Mouse (Mus musculus) midbrain, postnatal 0 days (tissue): ENCODE results near the gene Cst12. TPM values are rescaled to one million over a fixed set of nuclear protein-coding genes. Genes with fewer than 3 reads are reported as not detected.

ENCODE experiments used
- ATAC-seq: fragments of 200-750 bp; cut with Nextera tagmentation; 2 replicates; pipeline ENCODE4 v1.8.0; 2017; ENCODE audit warnings: moderate number of reproducible peaks, mild to moderate bottlenecking, moderate TSS enrichment, moderate library complexity; ENCODE audit not compliant: low FRiP score
- DNase-seq: peaks from one replicate; pipeline ENCODE4 v3.0.0-alpha.2; 2015; ENCODE audit warnings: low spot score
- H3K27ac ChIP-seq: fragments of 300-500 bp; sonication (generic); 2 replicates; pipeline ENCODE4 v1.5.1; 2014; ENCODE audit warnings: low read depth, mild to moderate bottlenecking, low read length, mixed read lengths
- H3K27me3 ChIP-seq: fragments of 300-500 bp; sonication (generic); 2 replicates; pipeline ENCODE4 v1.6.1; 2014; ENCODE audit warnings: low read length, control low read depth, mixed read lengths; ENCODE audit not compliant: insufficient read depth
- H3K36me3 ChIP-seq: fragments of 300-500 bp; sonication (generic); 2 replicates; pipeline ENCODE4 v1.6.1; 2014; ENCODE audit warnings: low read length, control low read depth, mixed read lengths; ENCODE audit not compliant: insufficient read depth
- H3K4me1 ChIP-seq: fragments of 300-500 bp; sonication (generic); 2 replicates; pipeline ENCODE4 v1.6.1; 2014; ENCODE audit warnings: mild to moderate bottlenecking, control low read depth, antibody characterized with exemption, low read length, mixed read lengths; ENCODE audit not compliant: insufficient read depth
- H3K4me2 ChIP-seq: fragments of 300-500 bp; sonication (generic); 2 replicates; pipeline ENCODE4 v1.6.1; 2014; ENCODE audit warnings: low read depth, mild to moderate bottlenecking, low read length, mixed read lengths; ENCODE audit not compliant: poor library complexity, severe bottlenecking
- H3K4me3 ChIP-seq: fragments of 300-500 bp; sonication (generic); 2 replicates; pipeline ENCODE4 v1.5.1; 2014; ENCODE audit warnings: low read depth, mild to moderate bottlenecking, low read length, moderate library complexity
- H3K9ac ChIP-seq: fragments of 300-500 bp; sonication (generic); replicated peaks from 2 replicates; pipeline ENCODE4 v1.6.1; 2014; ENCODE audit warnings: mild to moderate bottlenecking, low read length, moderate library complexity, mixed read lengths; ENCODE audit not compliant: poor library complexity, severe bottlenecking
- H3K9me3 ChIP-seq: fragments of 300-500 bp; sonication (generic); 2 replicates; pipeline ENCODE4 v1.6.1; 2016; ENCODE audit warnings: low read length, control low read depth
- CTCF ChIP-seq: IDR thresholded peaks from 2 replicates; pipeline ENCODE4 v1.5.1; 2016; ENCODE audit warnings: antibody characterized with exemption, mild to moderate bottlenecking
- WGBS: fragments of 180-500 bp; shearing (Covaris S2); extraction: QIAGEN DNeasy Blood & Tissue Kit; methylation state at CpG from one replicate; pipeline ENCODE4 v1.1.7; 2014; 5-methylcytosine and 5-hydroxymethylcytosine counted together
- polyA plus RNA-seq: library from polyadenylated mRNA; unstranded; fragments of >200 nt; fragmentation: Nextera tagmentation; extraction: Ambion mirVana; gene quantifications from 2 replicates; pipeline ENCODE4 v1.2.1, GENCODE M21; 2015
- total RNA-seq: library from RNA; depleted of rRNA; stranded (reverse); fragments of >200 nt; gene quantifications from 2 replicates; pipeline ENCODE4 v1.2.3, GENCODE M21; 2014; rRNA removed

The Cst12 gene
- total RNA-seq = not detected in 2 replicates
- not detected in 2 replicates for polyA plus RNA-seq

- H3K4me3 ChIP-seq = no peak within 1 kb of the TSS
- ATAC-seq = no peak
These were observed at the start of gene Cst12 for GRCm38 (mm10) chr2:148789142-148789541. Cst12 (plus strand) TSS chr2:148789361.

GRCm38 (mm10) chr2:148743001-148743400, 46.2 kb upstream of the Cst12 start:
- H3K9ac ChIP-seq = no peak overlapping the region
- H3K27ac ChIP-seq = no peak overlapping the region
- H3K36me3 ChIP-seq = no peaks in the 10 kb centered on the region
- ATAC-seq (peak; percentile 62; the same call in 1 of the 2 replicates), DNase-seq (peak; percentile 44)
- TF ChIP-seq CTCF = no peak
- H3K9me3 ChIP-seq = no peaks in the 10 kb centered on the region
- H3K4me2 ChIP-seq = no peak overlapping the region
- 51% methylated on average over 3 of the region's 3 CpGs for WGBS
- no peaks in the 10 kb centered on the region for H3K27me3 ChIP-seq
- H3K4me3 ChIP-seq = no peak overlapping the region
- no peaks in the 10 kb centered on the region for H3K4me1 ChIP-seq

More at GRCm38 (mm10) chr2:148789142-148789541, at the start of gene Cst12:
- H3K36me3 ChIP-seq = no peaks in the 10 kb centered on the region
- H3K27me3 ChIP-seq = no peaks in the 10 kb centered on the region
- H3K4me2 ChIP-seq = no peak within 1 kb of the TSS
- H3K9ac ChIP-seq = no peak within 1 kb of the TSS
- H3K4me1 ChIP-seq = no peaks in the 10 kb centered on the region
- H3K27ac ChIP-seq = no peak within 1 kb of the TSS
- WGBS = 92% methylated on average over 6 of the region's 6 CpGs
- TF ChIP-seq CTCF = no peak
- no peak for DNase-seq
- H3K9me3 ChIP-seq = no peaks in the 10 kb centered on the region

DNA sequence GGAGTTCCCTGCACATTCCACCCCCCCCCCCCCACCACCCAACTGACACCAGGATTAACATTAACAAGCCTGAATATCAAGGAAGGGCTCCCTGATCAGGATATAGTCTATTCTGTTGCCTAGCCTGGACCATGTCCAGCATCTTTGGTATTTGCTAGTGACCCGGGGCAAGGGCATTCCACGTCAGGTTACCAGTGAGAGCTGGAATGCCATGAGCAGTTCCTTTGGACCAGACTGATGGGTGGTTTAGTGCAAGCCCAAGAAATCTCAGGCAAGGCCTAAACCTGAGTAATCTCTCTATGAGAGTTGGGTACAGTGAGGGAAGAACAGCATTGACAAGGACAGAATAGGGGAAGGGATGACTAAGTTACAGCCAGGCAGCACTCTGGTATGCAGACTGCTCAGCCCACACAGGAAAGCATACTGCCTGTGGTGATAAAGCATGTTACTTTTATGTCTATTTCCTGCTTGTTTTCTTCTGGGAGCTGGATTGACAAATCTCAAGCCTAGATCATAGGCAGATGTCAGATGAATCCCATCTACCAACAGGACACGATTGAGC, 45.2 kb upstream of the Cst12 start:
- no peak overlapping the region for H3K4me2 ChIP-seq
- no peak overlapping the region for H3K9ac ChIP-seq
- H3K27ac ChIP-seq = no peak overlapping the region
- H3K36me3 ChIP-seq = no peaks in the 10 kb centered on the region
- H3K4me1 ChIP-seq = no peaks in the 10 kb centered on the region
- TF ChIP-seq CTCF = no peak
- H3K27me3 ChIP-seq = no peaks in the 10 kb centered on the region
- 0 out of 2 replicates have a peak, but pooled peaks have one; percentile 41 for ATAC-seq
- 84% methylated on average over 3 of the region's 3 CpGs for WGBS
- no peaks in the 10 kb centered on the region for H3K9me3 ChIP-seq
- H3K4me3 ChIP-seq = no peak overlapping the region
- no peak for DNase-seq

DNA sequence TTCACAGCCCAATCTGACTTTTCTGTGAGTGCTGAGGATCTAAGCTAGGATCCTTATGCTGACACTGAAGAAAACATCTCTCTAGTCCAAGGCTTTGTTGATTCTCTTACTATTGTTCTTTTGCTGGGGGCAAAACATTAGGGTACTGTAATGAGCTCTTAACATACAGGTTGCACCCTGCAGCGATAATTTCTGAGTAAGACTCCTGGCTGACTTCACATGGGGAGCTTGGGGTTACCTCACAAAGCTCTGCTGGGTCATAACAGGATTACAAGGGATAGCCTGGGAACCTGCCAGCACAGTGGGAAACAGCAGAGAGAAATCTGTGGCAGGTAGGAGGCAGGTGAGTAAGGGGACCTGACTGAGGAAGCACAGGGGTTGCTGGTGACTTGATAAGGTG, 39.1 kb upstream of the Cst12 start, which contains the start of gene Cstl1:
Gene Cstl1 (plus strand): TSS at position 301 of the 400 bp plus-strand sequence.
- Histone ChIP-seq H3K4me3 (no peak within 1 kb of the TSS), H3K4me1 (no peaks in the 10 kb centered on the region), H3K4me2 (no peak within 1 kb of the TSS), H3K9ac (no peak within 1 kb of the TSS), H3K27me3 (no peaks in the 10 kb centered on the region), H3K9me3 (no peaks in the 10 kb centered on the region), H3K27ac (no peak within 1 kb of the TSS), H3K36me3 (no peaks in the 10 kb centered on the region)
- DNase-seq (no peak), ATAC-seq (no peak)
- 89% methylated on average over 1 of the region's 1 CpGs for WGBS
- no peak for TF ChIP-seq CTCF

DNA sequence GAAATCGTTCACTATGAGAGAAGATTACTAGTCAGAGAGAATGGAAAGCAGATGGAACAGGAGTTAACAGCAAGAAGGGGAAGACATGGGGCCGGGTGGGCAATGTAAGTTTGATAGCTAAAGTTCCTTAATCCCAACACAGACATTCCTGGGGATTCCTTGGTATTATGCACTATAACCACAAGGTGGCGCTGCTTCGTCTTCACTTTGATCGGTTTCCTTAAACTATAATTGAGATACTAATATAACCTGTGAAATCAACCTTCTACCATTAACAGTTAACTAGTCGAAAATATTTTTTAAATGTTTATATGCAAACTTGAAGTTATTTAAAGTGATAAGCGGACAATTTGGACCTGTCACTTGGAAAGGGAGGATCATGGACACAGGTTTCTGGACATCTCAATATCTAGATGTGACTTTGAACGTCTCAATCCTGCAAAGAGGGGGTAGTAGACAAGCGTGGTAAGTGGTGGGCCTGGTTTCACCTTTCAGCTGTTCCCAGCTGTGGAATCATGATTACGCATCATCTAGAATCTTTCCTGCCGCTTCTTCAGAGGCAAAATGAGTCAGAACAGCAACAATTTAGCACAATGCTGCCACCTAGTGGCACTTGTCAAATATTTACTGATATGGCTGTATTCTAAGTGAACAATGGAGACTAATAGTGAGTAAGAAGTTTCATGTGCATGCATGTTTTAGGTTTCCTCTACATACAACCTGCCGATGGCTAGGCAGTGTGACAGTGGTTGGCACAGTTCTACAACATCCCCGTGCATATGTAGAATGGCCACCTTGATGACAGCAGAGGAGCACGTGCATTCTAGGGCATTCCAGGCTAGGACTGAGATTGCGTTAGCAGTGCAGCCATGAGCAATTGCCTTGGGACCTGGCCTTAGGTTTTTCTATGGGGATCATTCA, 37.0 kb upstream of the Cst12 start:
- Histone ChIP-seq H3K4me1 (no peaks in the 10 kb centered on the region), H3K36me3 (no peaks in the 10 kb centered on the region), H3K9me3 (no peaks in the 10 kb centered on the region), H3K27me3 (no peaks in the 10 kb centered on the region), H3K4me2 (peak overlapping the region; percentile 61), H3K27ac (no peak overlapping the region), H3K4me3 (peak overlapping the region; percentile 39), H3K9ac (no peak overlapping the region)
- ATAC-seq (peak; percentile 90), DNase-seq (peak; percentile 95)
- WGBS = 17% methylated on average over 15 of the region's 15 CpGs
- peak; percentile 84 for TF ChIP-seq CTCF
